Mouse (Mus musculus) CD4-positive, CD25-positive, alpha-beta regulatory T cell, adult 9 weeks (primary cell): ENCODE results near the gene Recql. TPM values are rescaled to one million over a fixed set of nuclear protein-coding genes. Genes with fewer than 3 reads are reported as not detected.

Source experiments
- polyA plus RNA-seq: library from polyadenylated mRNA; unstranded; fragments of 100-300 nt; shearing (Covaris generic); gene quantifications from one replicate; pipeline ENCODE4 v1.2.1, GENCODE M21; 2017

Gene Recql
- polyA plus RNA-seq: 49.7 TPM

DNA sequence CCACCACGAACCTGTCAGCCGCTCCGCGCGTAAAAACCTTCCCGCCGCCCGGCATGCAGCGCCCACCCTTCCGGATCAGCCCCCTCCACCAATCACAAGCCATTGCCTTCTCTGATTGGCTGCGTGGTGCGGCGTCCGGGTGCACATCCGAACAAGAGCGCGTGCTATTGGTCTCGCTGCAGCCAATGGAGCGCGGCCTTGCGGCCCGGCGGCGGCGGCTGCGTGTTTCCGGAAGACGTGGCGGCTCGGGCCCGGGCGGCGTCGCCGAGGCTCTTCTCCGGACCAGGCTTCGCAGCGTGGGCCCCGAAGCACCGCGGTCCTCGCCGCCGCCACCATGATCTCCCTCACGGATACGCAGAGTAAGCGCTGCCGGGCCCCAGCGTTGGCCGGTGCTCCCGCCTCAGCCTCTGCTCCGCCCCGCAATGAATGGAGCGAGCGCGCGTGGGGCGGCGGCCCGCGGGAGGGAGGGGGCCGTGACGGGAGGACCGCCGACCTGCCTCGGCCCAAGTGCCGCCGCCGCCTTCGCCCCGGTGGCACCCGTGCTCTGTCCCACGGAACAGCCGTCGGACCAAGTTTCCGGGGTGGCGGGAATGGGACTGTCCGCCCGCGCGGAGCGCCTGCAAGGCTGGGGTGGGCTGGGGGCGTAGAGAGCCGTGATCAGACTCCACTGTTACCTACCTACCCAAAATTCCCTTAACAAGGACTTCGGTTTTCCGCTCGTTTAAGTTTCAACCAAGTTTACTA lies at the start of gene Recql, which contains the start of gene Golt1b:
Gene Recql, minus strand, starts transcription at position 77 of the 744 bp plus-strand sequence.
Gene Golt1b, plus strand, starts transcription at position 211 of the 744 bp plus-strand sequence.

DNA sequence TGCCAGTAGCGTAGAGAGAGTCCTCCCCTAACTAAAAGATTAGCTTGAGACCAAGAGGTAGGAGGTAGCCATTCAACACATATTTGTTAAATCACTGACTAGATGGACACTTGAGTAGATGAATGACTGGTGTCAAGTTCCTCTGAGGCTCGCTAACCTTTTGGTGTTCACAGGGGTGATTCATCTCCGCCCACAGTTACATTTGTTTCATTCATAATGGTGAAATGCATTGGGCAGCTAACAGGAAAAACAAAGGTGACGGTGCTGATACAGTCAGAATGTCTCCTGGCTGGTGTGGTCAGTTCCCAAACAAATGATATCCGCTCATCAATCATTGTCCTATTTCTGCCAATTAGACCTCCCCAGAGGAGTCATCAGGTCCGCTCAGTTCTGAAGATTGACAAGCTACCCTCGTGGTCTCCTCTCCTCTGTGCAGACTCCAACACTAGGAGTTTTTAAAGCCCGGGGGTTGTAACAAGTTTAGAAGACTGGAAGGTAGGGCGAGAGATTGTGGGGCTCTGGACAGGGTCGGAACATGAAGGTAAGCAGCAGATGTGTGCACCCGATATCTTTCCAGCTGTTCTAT lies 26.1 kb upstream of the Recql start, which contains the start of gene Spx:
Gene Spx, plus strand, starts transcription at position 536 of the 586 bp plus-strand sequence.

DNA sequence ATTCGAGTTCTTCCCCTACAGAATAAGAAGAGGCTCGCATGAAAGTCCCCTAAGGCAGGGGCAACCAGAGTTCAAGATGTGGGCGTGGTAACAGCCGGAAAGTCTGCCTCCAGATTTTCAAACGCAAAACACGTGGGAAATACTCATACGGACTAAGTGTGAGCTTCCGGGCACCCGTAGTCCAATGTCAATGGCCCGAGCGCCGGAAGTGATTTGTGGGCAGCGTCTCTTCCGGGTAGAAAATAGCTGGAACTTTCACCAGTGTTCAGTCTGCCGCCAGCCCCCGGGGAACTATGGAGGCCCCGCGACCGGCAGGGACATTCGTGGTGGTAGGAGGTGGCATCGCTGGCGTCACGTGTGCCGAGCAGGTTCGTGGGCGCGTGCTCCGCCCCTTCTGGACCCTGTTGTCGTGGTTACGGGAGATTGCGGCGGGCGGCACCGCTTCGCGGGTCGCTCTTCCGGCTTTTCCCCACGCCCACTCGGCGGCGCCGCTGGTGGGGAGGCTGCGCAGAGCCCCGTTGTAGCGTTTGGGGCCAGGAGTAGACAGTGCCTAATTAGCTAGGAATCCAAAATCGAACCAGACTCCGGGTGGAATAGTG lies 41.3 kb downstream of the Recql start, which contains the start of gene Pyroxd1:
Gene Pyroxd1, plus strand, starts transcription at position 215 of the 599 bp plus-strand sequence.

DNA sequence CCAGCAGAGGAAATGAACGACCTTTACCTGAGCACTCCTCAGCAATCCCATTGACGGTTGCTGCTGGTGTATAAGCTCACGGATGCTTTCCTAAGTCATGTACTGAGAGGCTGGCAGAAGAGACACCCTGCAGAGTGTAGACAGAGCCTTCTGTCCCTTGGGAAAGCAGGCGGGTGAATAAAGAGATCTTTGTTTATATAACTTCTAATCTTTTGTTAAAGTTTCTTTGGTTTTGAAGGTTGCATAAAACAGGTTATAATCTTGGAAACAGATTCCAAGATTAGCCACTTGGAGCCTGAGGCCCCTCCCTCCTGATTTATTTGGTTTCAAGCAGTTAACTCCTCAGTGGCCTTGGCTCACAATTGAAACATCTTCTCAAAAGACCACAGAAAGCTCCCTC lies 64.0 kb downstream of the Recql start, which contains the start of gene Slco1a5:
Gene Slco1a5, minus strand, starts transcription at position 101 of the 400 bp plus-strand sequence.

Other genes with a start within 250 kb of the Recql start
- 0.89 TPM for gene Slco1a6, start 178.6 kb downstream of the Recql start, polyA plus RNA-seq
- gene Iapp, start 88.7 kb downstream of the Recql start, polyA plus RNA-seq: not detected
- not detected for gene Slco1a5, start 64.1 kb downstream of the Recql start, polyA plus RNA-seq
- 27.8 TPM for gene Pyroxd1, start 41.4 kb downstream of the Recql start, polyA plus RNA-seq
- gene Golt1b, start 134 bp upstream of the Recql start, polyA plus RNA-seq: 24.9 TPM
- gene Spx, start 26.4 kb upstream of the Recql start, polyA plus RNA-seq: 0.74 TPM
- not detected for gene Gys2, start 86.0 kb upstream of the Recql start, polyA plus RNA-seq
- gene Ldhb, start 120.9 kb upstream of the Recql start, polyA plus RNA-seq: 158 TPM
- 0.12 TPM for gene Kcnj8, start 184.5 kb upstream of the Recql start, polyA plus RNA-seq